Mouse (Mus musculus) urinary bladder, postnatal 0 days (tissue): ENCODE data around the gene Dimt1. TPM values are rescaled to one million over a fixed set of nuclear protein-coding genes. Genes with fewer than 3 reads are reported as not detected.

Experiments used
- polyA plus RNA-seq: library from polyadenylated mRNA; unstranded; fragments of >200 nt; fragmentation: Nextera tagmentation; extraction: Ambion mirVana; gene quantifications from 2 replicates; pipeline ENCODE4 v1.2.1, GENCODE M21; 2015

The Dimt1 gene
- 18.5 and 19.7 TPM in 2 replicates for polyA plus RNA-seq

GRCm38 (mm10) chr13:106946594-106947540 is at the start of gene Dimt1:
Dimt1 (plus strand) TSS chr13:106947127.

GRCm38 (mm10) chr13:106936256-106937137 is 10.4 kb upstream of the Dimt1 start, which contains the start of gene Ipo11:
Ipo11 (minus strand) TSS chr13:106936958.

Other genes starting within 250 kb of the Dimt1 start
- gene Ipo11, start 10.2 kb upstream of the Dimt1 start, polyA plus RNA-seq, result 14.3 and 17.4 TPM in 2 replicates
- gene Kif2a, start 75.0 kb downstream of the Dimt1 start, polyA plus RNA-seq, result 14.8 and 15.5 TPM in 2 replicates